Mouse (Mus musculus) heart, postnatal 0 days (tissue): ENCODE results near the gene Spry2.

Experiments used
- CTCF ChIP-seq: IDR thresholded peaks from 2 replicates; pipeline ENCODE4 v1.5.1; 2016; ENCODE audit warnings: antibody characterized with exemption, control low read depth, low read depth
- EP300 ChIP-seq: IDR thresholded peaks from 2 replicates; pipeline ENCODE4 v1.6.1; 2016; ENCODE audit warnings: antibody characterized with exemption, low read depth

DNA sequence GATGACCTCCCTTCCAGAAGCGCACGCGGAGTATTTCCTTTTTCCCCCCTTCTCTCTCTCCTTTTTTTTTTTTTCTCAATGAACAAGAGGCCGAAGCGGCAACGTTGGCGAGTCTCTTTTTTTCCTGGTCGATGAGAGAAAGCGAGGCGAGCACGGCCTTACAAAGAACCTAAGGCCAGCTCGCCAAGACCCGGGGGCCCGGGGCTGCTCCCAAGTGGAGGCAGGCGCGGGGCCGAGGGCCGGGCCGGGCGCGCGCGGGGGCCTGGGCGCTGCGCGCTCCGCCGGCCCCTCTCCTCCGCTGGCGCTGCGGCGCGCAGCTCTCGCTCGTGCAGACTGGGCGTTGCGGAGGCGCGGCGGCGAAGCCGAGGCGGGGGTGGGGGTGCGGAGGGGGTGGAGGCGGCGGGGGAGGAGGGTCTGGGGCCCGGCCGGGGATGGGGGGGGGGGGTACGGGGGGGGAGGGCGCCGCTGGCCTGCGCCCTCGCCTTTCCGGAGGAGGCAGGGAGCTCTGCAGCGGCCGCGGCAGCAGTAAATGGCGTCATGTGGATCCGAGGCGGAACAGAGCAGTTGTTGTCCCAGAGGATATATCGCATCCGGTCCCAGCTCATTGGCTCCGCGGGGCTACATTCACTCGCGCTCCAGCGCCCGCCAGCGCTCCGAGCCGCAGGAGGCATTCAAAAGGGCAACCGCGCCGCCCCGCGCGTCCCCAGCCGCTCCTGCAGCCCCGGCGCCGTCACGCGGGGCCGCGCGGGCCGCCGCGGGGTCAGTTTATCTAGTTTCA, at the start of gene Spry2:
- no peak for TF ChIP-seq CTCF
- 0 out of 2 replicates have a peak, but pooled peaks have one; percentile 25 for TF ChIP-seq EP300
